Mouse (Mus musculus) liver, adult 2 months (tissue): ENCODE measurements around the gene Rpl39l. TPM values are rescaled to one million over a fixed set of nuclear protein-coding genes. Genes with fewer than 3 reads are reported as not detected.
A peak's percentile ranks its signal among the peaks of the same experiment; 100 is the strongest.
"Not testable (repeated sequence)": the region's sequence is repeated elsewhere in the genome, so short reads cannot be mapped to it uniquely, and the experiment has no call there.

ENCODE experiments used
- DNase-seq: peaks from one replicate; pipeline ENCODE4 v3.0.0-alpha.2; 2011; ENCODE audit warnings: low read depth, low spot score; ENCODE audit errors: extremely low read depth
- H3K27ac ChIP-seq: fragments of 200-500 bp; replicated peaks from 2 replicates; pipeline ENCODE4 v1.5.1; 2012; ENCODE audit warnings: low read depth, mild to moderate bottlenecking, control low read depth, inconsistent platforms, low read length; ENCODE audit not compliant: insufficient read depth
- H3K27me3 ChIP-seq: fragments of 200-500 bp; 2 replicates; pipeline ENCODE4 v1.6.1; 2012; ENCODE audit warnings: mild to moderate bottlenecking, moderate library complexity, low read length, inconsistent platforms; ENCODE audit not compliant: control insufficient read depth, insufficient read depth
- H3K36me3 ChIP-seq: fragments of 200-500 bp; 2 replicates; pipeline ENCODE4 v1.6.1; 2012; ENCODE audit warnings: low read length, inconsistent platforms; ENCODE audit not compliant: control insufficient read depth, insufficient read depth
- H3K4me1 ChIP-seq: fragments of 200-500 bp; 2 replicates; pipeline ENCODE4 v1.6.1; 2011; ENCODE audit warnings: low read length; ENCODE audit not compliant: control insufficient read depth, insufficient read depth
- H3K4me3 ChIP-seq: fragments of 200-500 bp; 2 replicates; pipeline ENCODE4 v1.5.1; 2011; ENCODE audit warnings: low read depth, mild to moderate bottlenecking, control low read depth, low read length, moderate library complexity; ENCODE audit not compliant: insufficient read depth
- H3K79me2 ChIP-seq: fragments of 200-500 bp; 2 replicates; pipeline ENCODE4 v1.6.1; 2012; ENCODE audit warnings: inconsistent platforms, mild to moderate bottlenecking, low read length, moderate library complexity; ENCODE audit not compliant: control insufficient read depth, insufficient read depth
- H3K9ac ChIP-seq: fragments of 200-500 bp; 2 replicates; pipeline ENCODE4 v1.6.1; 2012; ENCODE audit warnings: low read depth, mild to moderate bottlenecking, control low read depth, inconsistent platforms, low read length
- CTCF ChIP-seq: fragments of 200-500 bp; IDR thresholded peaks from 2 replicates; pipeline ENCODE4 v1.5.1; 2011; ENCODE audit warnings: low read depth, low read length, control low read depth
- POLR2A ChIP-seq: fragments of 200-500 bp; IDR thresholded peaks from 2 replicates; pipeline ENCODE4 v1.6.1; 2011; ENCODE audit warnings: low read length, control low read depth; ENCODE audit not compliant: insufficient read depth; ENCODE audit errors: extremely low read depth
- WGBS: fragments of 180-500 bp; shearing (Covaris S2); methylation state at CpG from one replicate; pipeline ENCODE4 v1.1.7; 2018; 5-methylcytosine and 5-hydroxymethylcytosine counted together
- polyA plus RNA-seq: library from polyadenylated mRNA; depleted of rRNA; stranded (reverse); fragments of >200 nt; gene quantifications from 2 replicates; pipeline ENCODE4 v1.2.3, GENCODE M21; 2012
- total RNA-seq: library from RNA; depleted of rRNA; stranded (reverse); fragments of >200 nt; gene quantifications from 2 replicates; pipeline ENCODE4 v1.2.3, GENCODE M21; 2014

The Rpl39l gene
- total and polyA plus RNA-seq, 2 experiments = not detected

DNA sequence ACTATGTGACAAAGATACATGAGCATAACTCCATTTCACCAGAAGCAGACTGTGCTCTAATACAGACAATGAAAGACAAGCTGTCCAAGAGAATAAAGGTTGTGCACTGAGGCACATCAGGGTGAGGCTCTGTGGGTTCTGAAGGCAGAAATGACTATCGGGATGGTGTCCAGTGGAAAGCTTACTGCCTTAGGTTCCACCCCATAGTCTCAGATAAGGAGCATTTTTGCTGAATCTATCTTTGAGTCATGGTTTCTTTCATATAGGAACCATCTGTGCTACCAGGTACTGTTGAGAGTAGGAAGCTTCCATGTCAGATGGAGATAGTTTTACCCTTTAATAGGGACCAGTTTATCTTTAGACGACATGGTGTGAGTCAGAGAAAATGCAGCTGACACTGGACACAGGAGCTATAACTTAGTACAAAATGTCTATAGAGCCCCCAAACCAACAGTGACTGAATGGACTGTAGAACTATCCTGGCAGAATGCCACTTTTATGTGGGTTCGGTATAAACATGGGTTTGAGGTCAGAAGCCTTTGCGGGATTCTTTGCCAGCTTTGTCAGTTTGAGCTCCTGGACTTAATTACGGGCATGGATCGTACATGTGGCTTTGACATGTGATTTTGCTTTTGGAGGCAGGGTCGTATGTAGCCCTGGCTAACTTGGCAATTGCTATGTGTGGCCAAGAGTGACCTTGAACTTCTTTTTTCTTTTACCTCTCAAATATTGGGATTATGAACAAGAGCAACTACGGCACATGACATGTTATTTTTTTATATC is 712 bp upstream of the Rpl39l start:
- TF ChIP-seq CTCF (no peak), POLR2A (no peak)
- no peak overlapping the region for H3K4me3 ChIP-seq
- no peak overlapping the region for H3K27ac ChIP-seq
- no peaks in the 10 kb centered on the region for H3K27me3 ChIP-seq
- H3K36me3 ChIP-seq = no peaks in the 10 kb centered on the region
- no peaks in the 10 kb centered on the region for H3K79me2 ChIP-seq
- 89% methylated on average over 8 of the region's 8 CpGs for WGBS
- no peak overlapping the region for H3K9ac ChIP-seq
- no peaks in the 10 kb centered on the region for H3K4me1 ChIP-seq
- no peak for DNase-seq

DNA sequence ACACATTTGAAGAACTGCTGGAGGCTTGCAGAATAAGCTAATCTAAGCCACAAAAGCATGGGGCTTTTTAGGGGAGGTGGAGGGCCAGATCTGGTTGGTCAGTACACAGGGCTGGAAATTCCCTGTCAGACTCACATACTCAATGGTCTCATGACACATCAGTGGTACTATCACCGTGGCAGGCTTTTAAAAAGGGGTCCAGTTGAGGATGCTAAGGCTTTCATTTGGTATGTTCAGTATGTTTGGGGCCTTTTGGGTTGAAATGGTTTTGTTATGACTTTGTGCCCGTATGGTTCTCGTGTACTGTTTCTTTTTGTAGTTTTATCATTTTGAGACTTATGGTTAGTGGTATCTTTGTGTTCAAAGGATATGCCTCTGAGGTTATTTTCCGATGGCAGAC is 1.2 kb downstream of the Rpl39l start:
- 81% methylated on average over 4 of the region's 4 CpGs for WGBS
- DNase-seq = no peak
- Histone ChIP-seq H3K36me3 (no peaks in the 10 kb centered on the region), H3K27me3 (no peaks in the 10 kb centered on the region), H3K4me3 (no peak overlapping the region), H3K4me1 (no peaks in the 10 kb centered on the region), H3K79me2 (no peaks in the 10 kb centered on the region), H3K9ac (no peak overlapping the region), H3K27ac (no peak overlapping the region)
- TF ChIP-seq CTCF = no peak
- TF ChIP-seq POLR2A = no peak

DNA sequence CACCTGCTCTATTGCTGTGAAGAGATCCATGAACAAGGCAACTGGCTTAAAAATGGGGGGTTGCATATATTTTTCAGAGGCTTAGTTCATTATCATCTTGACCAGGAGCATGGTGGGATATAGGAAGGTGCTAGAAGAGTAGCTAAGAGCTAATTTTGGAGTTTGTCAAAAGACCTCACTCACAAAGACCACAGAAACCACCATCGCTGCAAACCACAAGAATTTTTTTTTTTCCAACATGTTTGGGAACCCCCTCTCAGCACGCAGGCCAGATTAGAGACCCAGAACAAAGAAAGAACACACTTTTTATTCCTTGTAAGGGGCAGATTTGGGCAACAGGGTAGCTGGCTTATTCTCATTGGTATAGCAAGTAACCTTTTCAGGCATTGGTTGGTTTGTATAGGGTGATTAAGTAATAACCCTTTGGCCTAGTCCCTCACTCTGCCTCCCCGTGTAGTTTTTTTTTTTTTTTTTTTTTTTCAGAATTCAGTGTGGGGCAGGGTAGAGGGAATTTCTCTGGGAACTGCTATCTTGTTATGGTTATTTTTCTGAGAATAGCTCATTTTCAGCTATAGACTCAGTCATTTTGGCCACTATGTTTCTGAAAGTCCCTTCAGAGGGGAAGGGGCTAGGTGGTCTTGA is 2.3 kb downstream of the Rpl39l start:
- no peak for DNase-seq
- no peaks in the 10 kb centered on the region for H3K4me1 ChIP-seq
- TF ChIP-seq POLR2A (no peak), CTCF (no peak)
- H3K9ac ChIP-seq = no peak overlapping the region
- no peak overlapping the region for H3K4me3 ChIP-seq
- WGBS = 83% methylated on average over 3 of the region's 3 CpGs
- H3K36me3 ChIP-seq = no peaks in the 10 kb centered on the region
- no peaks in the 10 kb centered on the region for H3K79me2 ChIP-seq
- H3K27me3 ChIP-seq = no peaks in the 10 kb centered on the region
- no peak overlapping the region for H3K27ac ChIP-seq

DNA sequence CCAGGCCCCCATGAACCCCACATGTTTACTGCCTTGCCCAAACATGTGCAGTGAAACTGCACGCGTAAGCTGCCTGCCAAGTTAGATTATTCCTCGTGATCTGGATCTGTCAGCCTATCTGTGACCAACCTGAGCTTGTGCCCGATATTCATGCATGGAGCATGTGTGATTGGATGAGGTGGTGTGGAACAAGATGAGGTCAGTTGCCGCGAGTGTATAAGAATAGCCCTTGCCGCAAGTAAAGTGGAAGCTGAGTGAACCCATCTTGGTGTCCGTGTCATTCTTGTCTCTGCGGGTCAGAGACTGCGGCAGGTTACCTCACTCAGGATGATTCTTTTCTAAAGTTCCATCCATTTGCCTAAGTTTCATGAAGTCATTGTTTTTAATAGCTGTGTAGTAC is 17.4 kb downstream of the Rpl39l start:
- not testable (repeated sequence) for H3K79me2 ChIP-seq, H3K9ac ChIP-seq, H3K4me3 ChIP-seq, H3K4me1 ChIP-seq, DNase-seq, H3K27me3 ChIP-seq, H3K36me3 ChIP-seq, H3K27ac ChIP-seq
- 96% methylated on average over 10 of the region's 10 CpGs for WGBS

DNA sequence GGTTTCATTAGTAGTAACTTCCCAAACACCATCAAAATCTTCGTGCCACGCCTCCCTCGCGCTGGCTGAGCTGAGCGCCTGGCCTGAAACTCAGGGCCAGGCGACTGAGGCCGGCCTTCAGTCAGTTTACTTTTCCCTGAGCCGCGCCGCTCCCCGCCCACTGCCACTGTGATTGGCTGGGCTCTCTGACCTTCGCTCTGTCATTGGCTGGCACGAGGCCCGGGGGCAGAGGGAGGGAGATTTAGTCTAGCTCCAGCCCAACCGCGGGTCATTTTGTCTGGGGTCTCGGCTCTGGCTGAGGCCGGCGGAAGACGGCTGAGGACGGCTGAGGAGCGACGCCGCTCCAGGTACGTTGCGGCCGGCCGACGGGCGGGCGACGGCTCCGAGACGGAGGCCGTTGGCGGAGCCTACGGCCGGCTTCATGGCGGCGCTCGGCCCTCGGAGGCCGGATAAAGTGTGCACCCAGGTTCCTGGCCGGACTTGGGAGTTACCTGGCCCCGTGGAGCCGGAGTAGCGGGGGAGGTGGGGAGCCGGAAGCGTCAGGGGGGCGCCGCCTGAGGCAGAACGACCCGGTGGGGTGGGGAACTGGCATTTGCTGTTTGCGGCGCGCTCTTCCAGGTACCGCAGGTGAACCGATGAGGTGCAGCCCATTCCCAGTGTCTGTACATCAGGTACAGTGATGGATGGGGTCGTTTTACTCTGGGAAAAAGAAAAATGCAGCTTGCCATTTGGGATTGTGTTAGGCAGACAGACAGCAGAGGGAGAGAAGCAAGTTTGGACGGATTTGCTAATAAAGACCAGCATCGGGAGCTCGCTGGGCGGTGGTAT is 22.9 kb downstream of the Rpl39l start, which contains the start of gene Atf7ip2:
Gene Atf7ip2, plus strand, starts transcription at position 34 of the 828 bp plus-strand sequence.
- no peak within 1 kb of the TSS for H3K27ac ChIP-seq
- no peak for TF ChIP-seq POLR2A
- no peak for TF ChIP-seq CTCF
- no peaks in the 10 kb centered on the region for H3K79me2 ChIP-seq
- H3K27me3 ChIP-seq = 0 out of 2 replicates have a peak, but pooled peaks cover 3% of the 10 kb centered on the region
- H3K4me3 ChIP-seq = peak within 1 kb of the TSS; percentile 66; the same call in 1 of the 2 replicates
- H3K9ac ChIP-seq = peak within 1 kb of the TSS; percentile 49
- no peaks in the 10 kb centered on the region for H3K4me1 ChIP-seq
- no peaks in the 10 kb centered on the region for H3K36me3 ChIP-seq
- peak; percentile 63 for DNase-seq
- 2% methylated on average over 62 of the region's 63 CpGs for WGBS

DNA sequence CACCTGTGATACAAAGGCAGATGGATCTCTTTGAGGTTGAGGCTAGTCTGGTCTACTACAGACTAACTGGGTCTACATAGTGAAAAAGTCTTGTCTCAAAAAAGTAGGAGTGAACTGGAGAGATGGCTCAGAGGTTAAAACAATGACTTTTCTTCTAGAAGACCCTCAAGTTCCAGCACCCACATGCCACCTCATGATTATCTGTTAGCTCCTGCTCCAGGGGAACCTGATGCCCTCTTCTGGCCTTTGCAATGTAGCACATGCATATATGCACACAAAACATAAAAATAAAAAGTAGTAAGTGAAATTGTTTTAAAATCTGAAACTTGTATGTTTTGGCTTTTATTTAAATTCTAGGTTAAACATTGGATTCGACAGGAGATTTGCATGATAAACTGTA is 38.8 kb downstream of the Rpl39l start:
- 83% methylated on average over 1 of the region's 1 CpGs for WGBS
- Histone ChIP-seq H3K9ac (no peak overlapping the region), H3K36me3 (no peaks in the 10 kb centered on the region), H3K27me3 (no peaks in the 10 kb centered on the region), H3K4me3 (no peak overlapping the region), H3K4me1 (no peaks in the 10 kb centered on the region), H3K79me2 (no peaks in the 10 kb centered on the region), H3K27ac (no peak overlapping the region)
- DNase-seq = no peak
- TF ChIP-seq POLR2A = no peak
- no peak for TF ChIP-seq CTCF

DNA sequence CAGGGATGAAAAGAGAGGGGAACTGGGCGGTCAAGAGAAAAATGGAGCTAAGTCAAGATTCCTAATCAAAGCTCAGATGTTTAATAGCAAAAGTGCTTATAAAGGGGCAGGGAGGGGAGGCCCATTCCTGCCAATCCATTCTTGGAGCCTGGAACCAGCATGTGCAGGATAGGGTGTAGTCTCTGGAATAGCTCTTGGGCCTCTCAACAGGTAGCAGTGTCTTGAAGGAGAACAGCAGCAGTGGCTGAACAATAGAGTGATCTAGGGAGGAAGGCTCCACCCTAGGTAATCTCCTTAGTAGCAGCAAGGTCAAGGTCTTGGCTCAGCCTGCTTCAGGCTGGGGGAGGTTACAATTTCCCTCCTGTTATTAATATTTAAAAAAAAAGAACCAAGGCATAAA is 46.3 kb downstream of the Rpl39l start:
- H3K79me2 ChIP-seq, H3K4me1 ChIP-seq, H3K27me3 ChIP-seq, H3K4me3 ChIP-seq, DNase-seq, H3K27ac ChIP-seq, H3K36me3 ChIP-seq, H3K9ac ChIP-seq: not testable (repeated sequence)
- 94% methylated on average over 1 of the region's 1 CpGs for WGBS

DNA sequence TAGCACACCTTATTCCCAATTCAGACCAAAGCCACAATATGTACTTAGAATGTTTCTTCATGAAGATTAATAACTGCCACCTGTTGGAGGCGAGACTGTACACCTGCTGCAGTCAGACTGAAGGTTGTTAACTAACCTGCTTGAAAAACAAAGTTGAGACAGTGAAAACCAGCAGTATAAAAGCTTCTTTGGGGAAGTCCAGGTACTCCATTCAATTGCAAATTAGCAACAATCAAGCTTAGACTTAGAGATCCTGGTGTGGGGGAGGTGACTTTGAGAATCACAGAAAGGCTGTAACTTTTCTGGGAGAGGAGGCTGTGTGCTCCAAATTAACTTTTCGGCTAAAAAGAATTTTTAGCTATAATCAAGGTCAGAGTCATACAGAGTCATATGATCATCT is 47.0 kb downstream of the Rpl39l start:
- WGBS = 91% methylated on average over 2 of the region's 2 CpGs
- H3K27ac ChIP-seq, H3K9ac ChIP-seq, H3K4me3 ChIP-seq, H3K79me2 ChIP-seq, H3K36me3 ChIP-seq, DNase-seq, H3K4me1 ChIP-seq, H3K27me3 ChIP-seq: not testable (repeated sequence)
